Mouse (Mus musculus) retina, embryonic 14.5 days (tissue): Measurements from ENCODE around the gene Ccr1.
"Not testable (repeated sequence)": the region's sequence is repeated elsewhere in the genome, so short reads cannot be mapped to it uniquely, and the experiment has no call there.

Experiments used
- DNase-seq: peaks from one replicate; pipeline ENCODE4 v3.0.0-alpha.2; 2015; ENCODE audit warnings: low spot score

Gene Ccr1

GRCm38 (mm10) chr9:123968290-123968912, at the start of gene Ccr1:
Gene Ccr1 (minus strand): TSS chr9:123968692.
- DNase-seq: no peak

DNA sequence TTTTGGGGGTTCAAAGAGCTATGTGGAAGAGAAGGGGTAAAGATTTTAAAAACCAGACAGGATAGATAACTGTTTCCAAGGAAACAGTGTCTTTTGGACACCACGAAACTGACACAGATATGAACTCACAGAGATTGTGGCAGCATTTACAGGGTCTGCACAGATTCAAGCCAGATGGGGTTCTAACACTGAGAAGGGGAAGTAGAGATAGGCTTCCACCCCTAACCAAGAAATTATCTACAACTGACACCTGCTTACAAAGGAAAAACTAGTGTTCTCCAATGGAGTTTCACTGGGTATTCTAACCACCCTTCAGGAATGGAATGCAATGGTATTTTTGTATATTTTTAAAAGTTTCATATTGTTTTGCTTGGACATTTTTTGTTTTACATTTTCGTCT, 47.6 kb upstream of the Ccr1 start:
- DNase-seq: no peak

GRCm38 (mm10) chr9:124014985-124015652, 46.6 kb upstream of the Ccr1 start:
- no peak for DNase-seq

- no peak for DNase-seq
Observed at GRCm38 (mm10) chr9:124013270-124013669, 44.8 kb upstream of the Ccr1 start.

DNA sequence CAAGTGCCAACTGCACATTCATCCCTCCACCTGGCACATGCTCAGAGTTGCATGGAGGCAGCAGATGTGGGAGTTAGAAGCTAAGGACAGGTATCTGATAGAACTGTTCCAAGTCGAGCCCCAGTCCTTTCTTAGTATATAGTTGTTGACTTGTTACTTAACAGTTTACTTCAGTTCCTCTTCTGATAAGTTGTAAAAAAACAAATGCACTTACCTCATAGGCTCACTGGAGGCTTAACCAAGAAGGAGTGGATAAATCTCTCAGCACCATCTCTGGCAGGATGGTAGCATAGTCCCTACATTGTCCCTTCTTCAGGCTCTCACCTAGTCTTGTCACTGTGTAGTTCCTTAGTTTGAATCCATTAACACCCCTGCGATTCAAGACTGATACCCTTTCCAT, 44.2 kb upstream of the Ccr1 start:
- no peak for DNase-seq

DNA sequence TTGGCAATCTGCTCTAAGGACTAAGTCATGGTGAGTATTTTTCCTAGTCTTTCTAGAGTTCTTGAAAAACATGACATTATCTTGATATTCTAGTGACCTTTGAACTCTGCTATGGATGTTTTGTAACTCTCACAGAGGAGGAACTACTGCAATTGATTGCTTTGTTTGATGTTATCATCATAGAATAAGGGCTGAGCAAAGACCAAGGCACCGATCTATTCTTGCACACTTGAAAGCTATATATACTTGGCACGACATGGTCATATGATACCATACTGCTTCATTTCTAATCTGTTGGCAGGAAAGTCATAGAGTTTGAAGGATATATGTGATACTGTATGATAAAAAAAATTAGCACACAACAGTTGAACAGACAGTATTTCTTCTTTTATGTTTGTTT, 31.3 kb upstream of the Ccr1 start:
- no peak for DNase-seq

GRCm38 (mm10) chr9:123997719-123998118, 29.2 kb upstream of the Ccr1 start:
- DNase-seq: no peak

- no peak for DNase-seq
Observed at GRCm38 (mm10) chr9:123991312-123991906, 22.9 kb upstream of the Ccr1 start.

DNA sequence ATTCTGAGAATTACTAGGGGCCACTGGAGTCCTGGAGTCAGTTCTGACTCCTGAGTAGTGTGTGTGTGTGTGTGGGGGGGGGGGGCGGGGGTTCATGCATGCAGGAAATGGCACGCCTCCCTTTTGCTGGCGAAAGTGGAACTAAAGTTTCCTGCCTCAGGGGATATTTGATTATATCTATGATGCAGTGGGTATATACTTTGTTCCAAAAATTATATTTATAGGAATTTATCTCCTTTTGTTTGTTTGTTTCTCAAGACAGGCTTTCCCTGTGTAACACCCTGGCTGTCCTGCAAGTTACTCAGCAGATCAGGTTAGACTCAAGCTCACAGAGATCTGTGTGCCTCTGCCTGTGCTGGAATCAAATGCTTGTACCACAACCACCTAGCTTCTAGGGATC, 21.2 kb upstream of the Ccr1 start:
- no peak for DNase-seq

GRCm38 (mm10) chr9:123986217-123986616, 17.7 kb upstream of the Ccr1 start:
- no peak for DNase-seq

DNA sequence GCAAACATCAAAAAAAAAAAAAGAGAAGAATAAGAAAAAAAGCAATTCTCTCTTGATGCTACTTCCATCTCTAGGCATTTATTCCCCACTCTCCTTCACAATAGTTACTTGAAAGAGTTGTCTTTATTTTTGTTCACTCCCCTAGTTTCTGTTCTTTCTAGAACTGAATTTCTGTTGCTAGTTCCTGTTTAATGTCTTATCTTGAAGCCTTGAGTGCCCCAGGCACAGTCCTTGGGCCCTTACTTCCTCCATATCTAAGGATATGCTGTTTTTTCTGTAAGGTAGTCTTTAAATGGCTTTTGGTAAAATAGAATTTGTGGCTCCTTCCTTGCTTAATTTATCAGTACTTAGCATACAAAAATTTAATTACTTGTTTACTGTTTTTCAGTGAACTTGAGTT, 16.5 kb upstream of the Ccr1 start:
- DNase-seq: no peak

DNA sequence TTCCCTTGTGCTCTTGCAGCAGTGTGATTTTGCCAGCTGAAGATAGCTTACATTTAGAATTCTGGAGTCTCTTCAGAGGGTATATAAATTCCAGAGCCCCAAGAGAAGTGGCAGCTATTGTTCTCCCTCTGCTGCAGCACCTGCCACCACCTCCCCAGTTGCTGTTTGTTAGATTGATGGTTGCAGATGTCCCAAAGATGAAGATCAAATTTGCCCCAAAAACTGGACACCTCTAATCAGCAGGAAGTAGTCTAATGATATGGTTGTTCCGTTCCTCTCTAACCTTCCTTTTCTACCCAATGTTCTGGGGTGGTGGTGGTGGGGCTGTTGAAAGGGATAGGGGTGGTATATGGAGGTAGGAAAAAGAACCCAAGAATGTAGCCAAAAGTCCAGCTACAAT, 14.2 kb upstream of the Ccr1 start:
- no peak for DNase-seq

- no peak for DNase-seq
Observed at GRCm38 (mm10) chr9:123981909-123982308, 13.4 kb upstream of the Ccr1 start.

DNA sequence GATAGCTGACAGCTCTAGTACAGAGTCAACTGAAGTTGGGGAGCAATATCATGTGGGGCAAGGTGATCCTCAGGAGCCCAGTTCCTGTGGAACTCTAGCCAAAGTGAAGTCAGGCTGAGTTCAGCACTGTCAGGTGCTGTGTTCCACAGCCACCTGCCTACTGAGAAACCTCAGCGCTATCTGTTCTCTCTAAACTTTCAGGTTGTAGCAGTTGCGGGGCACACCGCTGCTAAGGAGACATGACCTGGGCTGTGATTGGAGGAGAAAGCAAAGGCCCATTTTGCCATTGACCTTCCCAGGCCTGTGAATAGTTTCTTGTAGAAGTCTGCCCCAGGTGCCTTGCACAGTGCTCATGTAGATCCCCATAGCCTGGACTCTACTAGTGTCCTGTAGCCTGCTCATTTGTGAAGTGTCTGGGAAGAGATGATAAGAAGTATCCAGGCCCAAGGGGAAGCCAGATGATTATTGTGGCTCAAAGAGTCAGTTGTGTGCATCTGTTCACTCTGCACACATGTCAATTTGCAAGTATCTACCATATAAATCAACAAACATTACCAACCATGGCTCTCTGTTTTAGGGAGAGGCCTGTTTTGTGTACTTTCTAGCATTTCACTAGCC, 12.5 kb upstream of the Ccr1 start:
- not testable (repeated sequence) for DNase-seq

DNA sequence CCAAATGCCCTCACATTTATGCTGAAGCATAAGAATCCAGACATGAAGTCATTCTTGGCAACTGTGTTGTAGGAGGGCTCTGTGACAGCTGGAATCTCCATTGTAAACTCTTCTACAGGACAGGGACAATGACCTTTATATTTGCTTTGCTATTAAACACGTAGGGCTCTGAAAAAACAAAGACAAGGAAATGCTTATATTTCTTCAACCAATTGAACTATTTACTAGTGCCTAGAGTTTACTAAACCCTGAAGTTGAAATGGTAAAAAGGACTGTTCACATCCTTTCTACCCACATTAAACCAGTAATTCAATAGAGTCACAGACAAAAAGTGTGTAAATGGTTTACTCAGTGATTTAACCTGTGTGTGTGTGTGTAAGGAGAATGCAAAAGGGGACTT, 9.8 kb upstream of the Ccr1 start, which contains the start of gene Ccr1l1:
Gene Ccr1l1, minus strand, starts transcription at position 101 of the 400 bp plus-strand sequence.
- DNase-seq: no peak

DNA sequence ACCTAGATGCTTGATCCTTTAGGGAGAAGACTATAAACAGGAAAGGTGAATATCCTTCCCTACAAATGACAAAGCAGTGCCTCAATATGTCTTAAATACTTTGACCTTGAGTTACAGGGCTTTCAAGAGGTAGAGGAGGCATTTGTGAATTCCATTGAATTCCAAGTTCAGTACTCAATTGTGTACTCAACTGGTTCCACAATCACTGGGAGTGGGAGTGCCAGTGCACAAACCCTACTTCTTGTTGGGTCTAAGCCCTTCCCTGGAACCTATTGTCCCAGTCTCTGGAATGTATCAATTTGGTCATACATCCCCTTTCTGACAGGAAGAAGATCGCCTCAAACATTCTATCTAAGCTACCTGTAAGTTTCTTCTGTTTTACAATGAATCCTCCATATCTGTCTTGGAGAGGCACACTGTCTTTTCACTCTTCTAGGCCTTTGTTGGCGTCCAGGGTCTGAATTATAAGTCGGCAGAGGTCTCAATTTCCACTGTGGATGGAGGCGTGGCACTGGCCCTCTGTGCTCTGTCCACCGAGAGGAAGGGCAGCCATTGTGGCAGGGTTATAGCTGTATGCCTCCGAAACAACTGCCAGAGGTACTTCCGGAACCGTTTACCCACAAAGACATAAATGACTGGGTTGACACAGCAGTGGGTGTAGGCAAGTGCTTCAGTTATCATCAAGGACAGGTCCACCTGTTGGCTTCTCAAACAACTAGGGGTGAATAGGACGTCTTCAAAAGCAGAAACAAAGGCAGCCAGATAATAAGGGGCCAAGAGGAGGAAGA, 8.6 kb upstream of the Ccr1 start:
- DNase-seq: no peak

DNA sequence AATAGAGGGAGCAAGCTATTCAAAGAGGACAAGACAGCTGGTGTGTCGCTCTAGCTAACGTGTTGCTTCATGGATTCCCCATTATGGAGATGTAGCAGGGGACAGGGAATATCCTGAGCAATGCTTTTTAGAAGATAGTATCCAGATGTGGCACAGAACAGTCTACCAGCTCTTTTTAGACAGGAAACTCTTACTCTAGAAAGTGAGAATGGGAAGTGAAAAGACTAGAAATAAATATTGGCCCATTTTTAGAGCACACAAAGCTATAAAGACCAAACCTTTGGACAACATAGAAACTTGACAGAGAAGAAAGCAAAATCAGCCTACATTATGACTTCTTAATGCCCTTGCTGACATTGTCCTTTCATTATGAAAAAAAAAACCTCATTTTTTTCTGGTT, 7.1 kb upstream of the Ccr1 start:
- DNase-seq: no peak

GRCm38 (mm10) chr9:123966858-123967495, 1.5 kb downstream of the Ccr1 start:
- DNase-seq: not testable (repeated sequence)

GRCm38 (mm10) chr9:123964776-123965175, 3.7 kb downstream of the Ccr1 start:
- DNase-seq: no peak

DNA sequence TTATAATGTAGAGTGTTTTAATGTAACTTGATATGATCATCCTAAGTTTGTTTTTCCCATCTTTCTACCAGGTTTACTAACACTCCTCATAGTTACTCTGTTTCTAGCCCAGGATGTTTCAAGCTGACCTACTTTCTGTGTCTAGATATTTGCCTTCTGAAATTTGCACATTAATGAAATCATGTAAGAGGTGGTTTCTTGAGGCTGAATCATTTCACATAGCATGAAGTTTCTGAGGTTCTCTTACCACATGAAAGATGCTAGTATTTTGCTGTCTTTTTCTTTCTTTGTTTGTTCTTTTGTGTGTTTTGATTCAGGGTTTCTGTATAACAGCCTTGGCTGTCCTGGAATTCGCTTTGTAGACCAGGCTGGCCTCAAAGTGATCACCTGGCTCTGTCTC, 8.3 kb downstream of the Ccr1 start:
- DNase-seq: no peak

DNA sequence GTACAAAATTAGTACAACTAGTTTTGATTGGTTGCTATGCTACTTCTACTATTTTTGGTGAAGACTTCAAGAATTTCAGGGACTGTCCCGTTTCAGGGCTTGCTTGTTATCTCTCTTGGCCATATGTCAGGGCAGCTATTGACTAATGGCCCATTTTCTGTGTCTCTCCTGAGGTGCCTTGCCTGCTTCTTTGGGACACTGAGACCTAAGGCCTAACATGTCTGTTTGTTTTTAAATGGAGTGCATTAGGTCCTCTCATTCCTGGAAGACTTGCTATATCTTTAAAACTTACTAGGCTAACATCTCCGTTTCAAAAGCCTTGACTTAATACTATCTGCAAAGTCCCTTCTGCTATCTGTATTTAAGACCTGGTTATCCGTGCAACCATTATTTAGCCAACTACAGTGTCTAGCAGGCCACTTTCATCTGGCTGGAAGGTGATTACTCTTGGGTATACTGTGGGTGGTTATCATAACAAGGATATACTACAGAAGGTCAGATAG, 10.5 kb downstream of the Ccr1 start:
- DNase-seq: no peak

DNA sequence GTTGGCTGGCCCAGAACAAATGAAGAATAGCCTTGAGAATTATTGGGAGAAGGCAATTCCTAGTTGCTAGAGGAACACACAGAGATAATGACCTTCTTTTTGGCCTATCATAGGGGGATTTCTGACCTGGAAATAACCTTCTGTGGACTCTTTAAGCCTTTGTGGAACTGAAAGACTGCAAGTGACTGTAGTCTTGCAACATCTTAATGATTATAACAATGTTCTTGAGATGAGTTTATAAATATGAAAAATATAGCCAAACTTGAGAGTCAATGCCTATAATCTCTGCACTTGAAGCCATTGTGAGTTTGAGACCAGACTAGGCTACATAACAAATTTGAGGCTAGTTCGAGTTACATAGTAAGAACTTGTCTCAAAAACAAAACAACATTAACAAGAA, 11.6 kb downstream of the Ccr1 start:
- no peak for DNase-seq
